Mouse (Mus musculus): ENCODE data around the gene Ube2h. TPM values are rescaled to one million over a fixed set of nuclear protein-coding genes. Genes with fewer than 3 reads are reported as not detected.

Gene Ube2h
- polyA plus RNA-seq, 1 experiment from 2014 or later, result 18.6 TPM

GRCm38 (mm10) chr6:30167192-30167591 is 137.1 kb downstream of the Ube2h start:
- peaks cover 15% of the 10 kb centered on the region; the same call in 1 of the 2 replicates for H3K27me3 ChIP-seq (replicated peaks; ENCODE audit: control insufficient read depth, insufficient read depth, low read length)
- no peak overlapping the region for H3K9ac ChIP-seq (ENCODE audit: low read depth, low read length)
- TF ChIP-seq CTCF (IDR thresholded peaks at IDR 0.05; ENCODE audit: low read depth), result no peak
- H3K4me2 ChIP-seq (replicated peaks; ENCODE audit: low read depth), result no peak overlapping the region
- H3K4me1 ChIP-seq (replicated peaks; ENCODE audit: control insufficient read depth, insufficient read depth, low read length), result no peaks in the 10 kb centered on the region
- no peak overlapping the region for H3K27ac ChIP-seq (ENCODE audit: low read depth, low read length)
- ATAC-seq, result no peak
- no peak overlapping the region for H3K4me3 ChIP-seq (ENCODE audit: low read depth, low read length)
- no peaks in the 10 kb centered on the region for H3K9me3 ChIP-seq (ENCODE audit: control insufficient read depth)
- peaks cover 7% of the 10 kb centered on the region; the same call in 1 of the 2 replicates for H3K36me3 ChIP-seq (ENCODE audit: control insufficient read depth, insufficient read depth)
- WGBS, result 54% methylated on average over 11 of the region's 11 CpGs

DNA sequence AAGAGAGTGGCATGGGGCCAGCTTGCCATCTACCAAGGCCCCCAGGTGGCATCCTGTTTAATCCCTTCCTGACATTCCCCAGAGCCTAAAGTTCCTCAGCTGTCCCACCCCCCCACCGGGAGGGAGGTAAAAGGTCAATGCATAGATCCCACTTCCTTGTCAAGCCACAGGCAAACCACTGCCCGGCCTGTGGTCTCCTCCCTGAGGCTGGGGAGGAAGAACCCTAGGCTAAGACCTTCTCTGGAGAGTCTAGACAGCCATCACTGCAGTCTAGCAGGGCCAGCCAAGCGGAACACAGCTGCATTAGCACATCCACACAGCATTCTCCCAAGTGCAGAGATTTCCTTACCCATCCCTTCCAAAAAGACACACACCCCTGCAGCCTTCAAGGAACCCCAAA is 138.0 kb downstream of the Ube2h start:
- H3K36me3 ChIP-seq (ENCODE audit: control insufficient read depth, insufficient read depth), result peaks cover 7% of the 10 kb centered on the region; the same call in 1 of the 2 replicates
- H3K27me3 ChIP-seq (replicated peaks; ENCODE audit: control insufficient read depth, insufficient read depth, low read length), result 0 out of 2 replicates have a peak, but pooled peaks cover 7% of the 10 kb centered on the region
- H3K4me2 ChIP-seq (replicated peaks; ENCODE audit: low read depth), result no peak overlapping the region
- H3K9ac ChIP-seq (ENCODE audit: low read depth, low read length), result no peak overlapping the region
- no peaks in the 10 kb centered on the region for H3K9me3 ChIP-seq (ENCODE audit: control insufficient read depth)
- no peak overlapping the region for H3K4me3 ChIP-seq (ENCODE audit: low read depth, low read length)
- no peaks in the 10 kb centered on the region for H3K4me1 ChIP-seq (replicated peaks; ENCODE audit: control insufficient read depth, insufficient read depth, low read length)
- WGBS, result 51% methylated on average over 3 of the region's 3 CpGs
- no peak for ATAC-seq
- TF ChIP-seq CTCF (IDR thresholded peaks at IDR 0.05; ENCODE audit: low read depth), result no peak
- no peak overlapping the region for H3K27ac ChIP-seq (ENCODE audit: low read depth, low read length)

DNA sequence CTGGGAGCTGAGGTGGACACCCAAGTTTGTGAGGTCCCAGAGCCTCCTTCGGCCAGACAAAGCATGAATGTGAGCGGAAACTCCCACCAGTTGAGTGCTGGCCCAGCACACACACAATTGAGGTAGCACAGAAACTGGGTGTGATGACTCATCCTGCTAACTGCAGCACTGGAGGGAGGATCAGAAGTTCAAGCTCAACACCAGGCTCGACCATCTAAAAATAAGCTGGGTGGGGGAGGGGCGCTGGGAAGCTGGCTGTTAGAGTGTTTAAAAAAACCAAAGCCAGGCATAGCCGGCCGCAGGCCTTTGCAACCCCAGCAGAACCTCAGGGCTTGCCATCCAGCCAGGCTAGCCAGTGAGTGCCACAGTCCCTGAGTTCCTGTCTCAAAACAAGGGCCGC is 142.2 kb downstream of the Ube2h start:
- H3K36me3 ChIP-seq (ENCODE audit: control insufficient read depth, insufficient read depth), result peaks cover 7% of the 10 kb centered on the region; the same call in 1 of the 2 replicates
- no peak for ATAC-seq

GRCm38 (mm10) chr6:30161618-30162017 is 142.7 kb downstream of the Ube2h start:
- no peak for TF ChIP-seq CTCF (IDR thresholded peaks at IDR 0.05; ENCODE audit: low read depth)
- H3K4me3 ChIP-seq (ENCODE audit: low read depth, low read length), result no peak overlapping the region
- H3K4me1 ChIP-seq (replicated peaks; ENCODE audit: control insufficient read depth, insufficient read depth, low read length), result no peaks in the 10 kb centered on the region
- H3K9ac ChIP-seq (ENCODE audit: low read depth, low read length), result no peak overlapping the region
- no peaks in the 10 kb centered on the region for H3K27me3 ChIP-seq (replicated peaks; ENCODE audit: control insufficient read depth, insufficient read depth, low read length)
- H3K9me3 ChIP-seq (ENCODE audit: control insufficient read depth), result no peaks in the 10 kb centered on the region
- 77% methylated on average over 2 of the region's 2 CpGs for WGBS
- no peak for ATAC-seq
- peaks cover 7% of the 10 kb centered on the region; the same call in 1 of the 2 replicates for H3K36me3 ChIP-seq (ENCODE audit: control insufficient read depth, insufficient read depth)
- H3K4me2 ChIP-seq (replicated peaks; ENCODE audit: low read depth), result no peak overlapping the region
- no peak overlapping the region for H3K27ac ChIP-seq (ENCODE audit: low read depth, low read length)

More for the DNA sequence above, 142.2 kb downstream of the Ube2h start:
- no peaks in the 10 kb centered on the region for H3K27me3 ChIP-seq (replicated peaks; ENCODE audit: control insufficient read depth, insufficient read depth, low read length)
- no peaks in the 10 kb centered on the region for H3K4me1 ChIP-seq (replicated peaks; ENCODE audit: control insufficient read depth, insufficient read depth, low read length)
- H3K9ac ChIP-seq (ENCODE audit: low read depth, low read length), result no peak overlapping the region
- H3K4me2 ChIP-seq (replicated peaks; ENCODE audit: low read depth), result no peak overlapping the region
- H3K4me3 ChIP-seq (ENCODE audit: low read depth, low read length), result no peak overlapping the region
- TF ChIP-seq CTCF (IDR thresholded peaks at IDR 0.05; ENCODE audit: low read depth), result no peak
- no peak overlapping the region for H3K27ac ChIP-seq (ENCODE audit: low read depth, low read length)
- 51% methylated on average over 7 of the region's 7 CpGs for WGBS
- H3K9me3 ChIP-seq (ENCODE audit: control insufficient read depth), result no peaks in the 10 kb centered on the region

MicroRNA genes within 50 kb of the gene (microRNA counts, 519-probe panel; counts per million panel counts)
- 2,896 counts per million, percentile 31 among the panel's probes with 10 or more counts for microRNA mmu-miR-182
- microRNA mmu-miR-183, result 4,138 counts per million, percentile 59 among the panel's probes with 10 or more counts
- 4,860 counts per million, percentile 83 among the panel's probes with 10 or more counts for microRNA mmu-miR-96

Small RNA genes lying within 50 kb of the gene (microRNA-seq; reads per million reads assigned to microRNA genes)
- gene Mir182 (5,356 reads per million, percentile 91 among the genes with 10 or more reads in this experiment), gene Mir183 (2,017 reads per million, percentile 83 among the genes with 10 or more reads in this experiment), gene Mir96 (1,891 reads per million, percentile 80 among the genes with 10 or more reads in this experiment)

Other genes with a start within 250 kb of the Ube2h start
- 14.9 and 15.1 TPM in 2 replicates for gene Zc3hc1, start 86.5 kb upstream of the Ube2h start, polyA plus RNA-seq (2015; fragmentation: Nextera tagmentation; extraction: Ambion mirVana)
- 6.1 and 6.2 TPM in 2 replicates for gene Klhdc10, start 97.3 kb upstream of the Ube2h start, polyA plus RNA-seq (2015; fragmentation: Nextera tagmentation; extraction: Ambion mirVana)
- 10.2 and 11.2 TPM in 2 replicates for gene Tmem209, start 205.2 kb upstream of the Ube2h start, polyA plus RNA-seq (2015; fragmentation: Nextera tagmentation; extraction: Ambion mirVana)
- not detected in 2 replicates for gene Ssmem1, start 205.3 kb upstream of the Ube2h start, polyA plus RNA-seq (2015; fragmentation: Nextera tagmentation; extraction: Ambion mirVana)
- 2.9 and 3.3 TPM in 2 replicates for gene Cpa2, start 237.0 kb upstream of the Ube2h start, polyA plus RNA-seq (2015; fragmentation: Nextera tagmentation; extraction: Ambion mirVana)

Data from intestine, postnatal 0 days (tissue).